Mouse (Mus musculus) hindbrain, embryonic 14.5 days (tissue): ENCODE results near the gene Trp73. TPM values are rescaled to one million over a fixed set of nuclear protein-coding genes. Genes with fewer than 3 reads are reported as not detected.

Source experiments
- ATAC-seq: fragments of 200-750 bp; cut with Nextera tagmentation; 2 replicates; pipeline ENCODE4 v1.8.0; 2017; ENCODE audit warnings: moderate number of reproducible peaks, mild to moderate bottlenecking, moderate TSS enrichment, moderate library complexity; ENCODE audit not compliant: low FRiP score
- DNase-seq: peaks from one replicate; pipeline ENCODE4 v3.0.0-alpha.2; 2015; ENCODE audit warnings: low spot score
- H3K27ac ChIP-seq: fragments of 300-500 bp; sonication (generic); 2 replicates; pipeline ENCODE4 v1.5.1; 2014; ENCODE audit warnings: mild to moderate bottlenecking, moderate library complexity
- H3K27me3 ChIP-seq: fragments of 300-500 bp; sonication (generic); 2 replicates; pipeline ENCODE4 v1.6.1; 2014; ENCODE audit warnings: mild to moderate bottlenecking, low read length, mixed read lengths; ENCODE audit not compliant: control insufficient read depth, insufficient read depth
- H3K36me3 ChIP-seq: fragments of 300-500 bp; sonication (generic); replicated peaks from 2 replicates; pipeline ENCODE4 v1.6.1; 2014; ENCODE audit not compliant: control insufficient read depth, insufficient read depth
- H3K4me1 ChIP-seq: fragments of 300-500 bp; sonication (generic); replicated peaks from 2 replicates; pipeline ENCODE4 v1.6.1; 2014; ENCODE audit warnings: antibody characterized with exemption, low read length, mixed read lengths; ENCODE audit not compliant: control insufficient read depth, insufficient read depth
- H3K4me2 ChIP-seq: fragments of 300-500 bp; sonication (generic); replicated peaks from 2 replicates; pipeline ENCODE4 v1.6.1; 2014; ENCODE audit warnings: mild to moderate bottlenecking, moderate library complexity
- H3K4me3 ChIP-seq: fragments of 300-500 bp; sonication (generic); replicated peaks from 2 replicates; pipeline ENCODE4 v1.5.1; 2014; ENCODE audit warnings: mild to moderate bottlenecking, low read length
- H3K9ac ChIP-seq: fragments of 300-500 bp; sonication (generic); 2 replicates; pipeline ENCODE4 v1.6.1; 2014
- H3K9me3 ChIP-seq: fragments of 300-500 bp; sonication (generic); 2 replicates; pipeline ENCODE4 v1.6.1; 2016; ENCODE audit warnings: low read length; ENCODE audit not compliant: control insufficient read depth
- WGBS: fragments of 180-500 bp; shearing (Covaris S2); extraction: QIAGEN DNeasy Blood & Tissue Kit; methylation state at CpG from one replicate; pipeline ENCODE4 v1.1.7; 2014; 5-methylcytosine and 5-hydroxymethylcytosine counted together
- polyA plus RNA-seq: library from polyadenylated mRNA; unstranded; fragments of >200 nt; fragmentation: Nextera tagmentation; extraction: Ambion mirVana; gene quantifications from 2 replicates; pipeline ENCODE4 v1.2.1, GENCODE M21; 2014

Trp73 gene
- polyA plus RNA-seq, 1 experiment from 2014 or later, result 0.96 TPM

- H3K9me3 ChIP-seq, result no peaks in the 10 kb centered on the region
- H3K4me1 ChIP-seq, result peaks cover 16% of the 10 kb centered on the region
- WGBS, result 28% methylated on average over 13 of the region's 13 CpGs
- peak overlapping the region; percentile 15 for H3K27ac ChIP-seq
- ATAC-seq (peak; percentile 46), DNase-seq (no peak)
- peak overlapping the region; percentile 100 for H3K4me3 ChIP-seq
- peak overlapping the region; percentile 86 for H3K9ac ChIP-seq
- H3K27me3 ChIP-seq, result no peaks in the 10 kb centered on the region
- H3K4me2 ChIP-seq, result peak overlapping the region; percentile 99
- H3K36me3 ChIP-seq, result peaks cover 31% of the 10 kb centered on the region
These were observed 128.9 kb downstream of the Trp73 start for GRCm38 (mm10) chr4:154010907-154011645.

GRCm38 (mm10) chr4:154007759-154008158 is 132.2 kb downstream of the Trp73 start:
- ATAC-seq (no peak), DNase-seq (no peak)
- Histone ChIP-seq H3K9me3 (no peaks in the 10 kb centered on the region), H3K36me3 (peaks cover 48% of the 10 kb centered on the region), H3K27me3 (no peaks in the 10 kb centered on the region), H3K4me3 (no peak overlapping the region), H3K27ac (no peak overlapping the region), H3K9ac (no peak overlapping the region), H3K4me1 (peaks cover 9% of the 10 kb centered on the region), H3K4me2 (no peak overlapping the region)
- WGBS, result 84% methylated on average over 4 of the region's 4 CpGs

- no peak overlapping the region for H3K27ac ChIP-seq
- no peak overlapping the region for H3K4me2 ChIP-seq
- ATAC-seq (no peak), DNase-seq (no peak)
- no peak overlapping the region for H3K4me3 ChIP-seq
- H3K36me3 ChIP-seq, result peaks cover 57% of the 10 kb centered on the region
- no peak overlapping the region for H3K9ac ChIP-seq
- H3K4me1 ChIP-seq, result peaks cover 4% of the 10 kb centered on the region; the same call in 1 of the 2 replicates
- whole genome bisulfite sequencing, result 91% methylated on average over 6 of the region's 6 CpGs
- H3K27me3 ChIP-seq, result no peaks in the 10 kb centered on the region
- no peaks in the 10 kb centered on the region for H3K9me3 ChIP-seq
These were observed 133.7 kb downstream of the Trp73 start for GRCm38 (mm10) chr4:154006264-154006663.

Other genes with a start within 250 kb of the Trp73 start
- 57.3 and 60.5 TPM in 2 replicates for gene A430005L14Rik, start 183.0 kb downstream of the Trp73 start, polyA plus RNA-seq
- 8.0 and 10.0 TPM in 2 replicates for gene Dffb, start 165.1 kb downstream of the Trp73 start, polyA plus RNA-seq
- gene Cep104, start 165.0 kb downstream of the Trp73 start, polyA plus RNA-seq, result 15.3 and 16.4 TPM in 2 replicates
- gene Lrrc47, start 128.5 kb downstream of the Trp73 start, polyA plus RNA-seq, result 9.9 and 12.3 TPM in 2 replicates
- 12.1 and 16.6 TPM in 2 replicates for gene Smim1, start 114.0 kb downstream of the Trp73 start, polyA plus RNA-seq
- not detected in 2 replicates for gene Ccdc27, start 97.5 kb downstream of the Trp73 start, polyA plus RNA-seq
- gene Wrap73, start 2.2 kb upstream of the Trp73 start, polyA plus RNA-seq, result 35.3 and 36.3 TPM in 2 replicates
- gene Tprgl, start 20.5 kb upstream of the Trp73 start, polyA plus RNA-seq, result 203 and 222 TPM in 2 replicates
- 8.8 and 10.1 TPM in 2 replicates for gene Megf6, start 30.5 kb upstream of the Trp73 start, polyA plus RNA-seq
- gene Arhgef16, start 161.5 kb upstream of the Trp73 start, polyA plus RNA-seq, result 1.4 and 1.5 TPM in 2 replicates
- gene B230104I21Rik, start 195.9 kb upstream of the Trp73 start, polyA plus RNA-seq, result not detected in 2 replicates